Mouse (Mus musculus) C2C12 (cell line): Measurements from ENCODE around the gene Pigb. TPM values are rescaled to one million over a fixed set of nuclear protein-coding genes. Genes with fewer than 3 reads are reported as not detected.

ENCODE experiments used
- H3K27me3 ChIP-seq: one replicate; pipeline ENCODE4 v1.6.1; 2011; ENCODE audit not compliant: control insufficient read depth, insufficient read depth, insufficient read length
- H3K36me3 ChIP-seq: one replicate; pipeline ENCODE4 v1.6.1; 2011; ENCODE audit not compliant: control insufficient read depth, insufficient read depth
- H3K4me3 ChIP-seq: one replicate; pipeline ENCODE4 v1.5.1; 2011; ENCODE audit warnings: mild to moderate bottlenecking, control low read depth; ENCODE audit not compliant: poor library complexity, insufficient read depth, severe bottlenecking
- H3K79me2 ChIP-seq: one replicate; pipeline ENCODE4 v1.6.1; 2011; ENCODE audit not compliant: control insufficient read depth, insufficient read depth
- H3K79me3 ChIP-seq: one replicate; pipeline ENCODE4 v1.6.1; 2011; ENCODE audit warnings: low read depth, control low read depth
- H3ac ChIP-seq: one replicate; pipeline ENCODE3; 2011; ENCODE audit warnings: low read depth; ENCODE audit not compliant: control insufficient read depth, insufficient read length
- CEBPB ChIP-seq: IDR thresholded peaks from one replicate; pipeline ENCODE4 v1.6.1; 2011; ENCODE audit warnings: low read depth, mild to moderate bottlenecking, control low read depth, moderate library complexity
- CTCF ChIP-seq: IDR thresholded peaks from one replicate; pipeline ENCODE4 v1.5.1; 2011; ENCODE audit not compliant: control insufficient read depth, insufficient read depth, insufficient read length
- FOSL1 ChIP-seq: IDR thresholded peaks from one replicate; pipeline ENCODE4 v1.8.0; 2011; ENCODE audit warnings: mild to moderate bottlenecking, low read length; ENCODE audit not compliant: poor library complexity, insufficient read depth, severe bottlenecking
- MAX ChIP-seq: IDR thresholded peaks from one replicate; pipeline ENCODE4 v1.6.1; 2011; ENCODE audit warnings: mild to moderate bottlenecking, control low read depth
- MYOD1 ChIP-seq: IDR thresholded peaks from one replicate; pipeline ENCODE4 v1.6.1; 2011; ENCODE audit warnings: low read depth; ENCODE audit not compliant: control insufficient read depth, insufficient read length
- MYOG ChIP-seq: IDR thresholded peaks from one replicate; pipeline ENCODE4 v1.6.1; 2011; ENCODE audit not compliant: control insufficient read depth, insufficient read length; ENCODE audit errors: extremely low read depth
- USF1 ChIP-seq: IDR thresholded peaks from one replicate; pipeline ENCODE4 v1.6.1; 2011; ENCODE audit warnings: low read depth, mild to moderate bottlenecking, control low read depth, moderate library complexity
- polyA plus RNA-seq: library from polyadenylated mRNA; unstranded; fragments of >200 nt; fragmentation: generic; extraction: Trizol; gene quantifications from one replicate; pipeline ENCODE4 v1.2.1, GENCODE M21; 2012; ENCODE audit warnings: missing spikeins

Gene Pigb
- polyA plus RNA-seq, 1 experiment: 5.9 TPM

GRCm38 (mm10) chr9:73000487-73000886, 39.7 kb downstream of the Pigb start:
- Histone ChIP-seq H3K27me3 (no peaks in the 10 kb centered on the region), H3K36me3 (no peaks in the 10 kb centered on the region), H3K79me2 (no peaks in the 10 kb centered on the region), H3ac (no peak overlapping the region), H3K79me3 (no peaks in the 10 kb centered on the region), H3K4me3 (no peak overlapping the region)
- TF ChIP-seq MYOG: no peak
- TF ChIP-seq MYOD1: no peak
- TF ChIP-seq FOSL1: no peak
- TF ChIP-seq CTCF: no peak
- TF ChIP-seq CEBPB: no peak
- no peak for TF ChIP-seq USF1

GRCm38 (mm10) chr9:72996806-72997205, 43.4 kb downstream of the Pigb start:
- Histone ChIP-seq H3K27me3 (no peaks in the 10 kb centered on the region), H3K36me3 (no peaks in the 10 kb centered on the region), H3K79me3 (no peaks in the 10 kb centered on the region), H3ac (no peak overlapping the region), H3K79me2 (no peaks in the 10 kb centered on the region), H3K4me3 (no peak overlapping the region)
- no peak for TF ChIP-seq USF1
- TF ChIP-seq MYOG: no peak
- no peak for TF ChIP-seq CEBPB
- TF ChIP-seq CTCF: no peak
- no peak for TF ChIP-seq MAX
- no peak for TF ChIP-seq MYOD1
- no peak for TF ChIP-seq FOSL1

GRCm38 (mm10) chr9:72996167-72996566, 44.0 kb downstream of the Pigb start:
- TF ChIP-seq MYOD1 (no peak), CEBPB (no peak)
- Histone ChIP-seq H3K36me3 (no peaks in the 10 kb centered on the region), H3K4me3 (no peak overlapping the region), H3K79me3 (no peaks in the 10 kb centered on the region), H3K27me3 (no peaks in the 10 kb centered on the region), H3K79me2 (no peaks in the 10 kb centered on the region), H3ac (no peak overlapping the region)

- H3ac ChIP-seq: no peak overlapping the region
- H3K79me3 ChIP-seq: no peaks in the 10 kb centered on the region
- no peak overlapping the region for H3K4me3 ChIP-seq
- no peaks in the 10 kb centered on the region for H3K36me3 ChIP-seq
- H3K27me3 ChIP-seq: no peaks in the 10 kb centered on the region
- H3K79me2 ChIP-seq: no peaks in the 10 kb centered on the region
- TF ChIP-seq CTCF (no peak), MYOG (no peak), CEBPB (no peak), FOSL1 (no peak), MYOD1 (no peak), MAX (no peak), USF1 (no peak)
Measured at GRCm38 (mm10) chr9:72992576-72992975, 47.6 kb downstream of the Pigb start.

- TF ChIP-seq CEBPB (no peak), CTCF (no peak), MYOD1 (no peak), USF1 (no peak), FOSL1 (no peak), MAX (no peak), MYOG (no peak)
- H3K36me3 ChIP-seq: no peaks in the 10 kb centered on the region
- H3K4me3 ChIP-seq: no peak overlapping the region
Measured at GRCm38 (mm10) chr9:72991420-72991819, 48.8 kb downstream of the Pigb start.

GRCm38 (mm10) chr9:72988706-72989105, 51.5 kb downstream of the Pigb start:
- no peaks in the 10 kb centered on the region for H3K36me3 ChIP-seq
- no peak overlapping the region for H3ac ChIP-seq
- H3K27me3 ChIP-seq: no peaks in the 10 kb centered on the region
- no peaks in the 10 kb centered on the region for H3K79me3 ChIP-seq
- H3K4me3 ChIP-seq: no peak overlapping the region
- no peaks in the 10 kb centered on the region for H3K79me2 ChIP-seq
- no peak for TF ChIP-seq FOSL1
- no peak for TF ChIP-seq USF1
- TF ChIP-seq MYOD1: no peak
- TF ChIP-seq MAX: no peak
- no peak for TF ChIP-seq MYOG
- no peak for TF ChIP-seq CEBPB
- no peak for TF ChIP-seq CTCF

More at GRCm38 (mm10) chr9:72991420-72991819, 48.8 kb downstream of the Pigb start:
- no peaks in the 10 kb centered on the region for H3K27me3 ChIP-seq
- no peaks in the 10 kb centered on the region for H3K79me2 ChIP-seq
- H3ac ChIP-seq: no peak overlapping the region
- H3K79me3 ChIP-seq: no peaks in the 10 kb centered on the region
